Mouse (Mus musculus) spleen, adult 18-20 months (tissue): Measurements from ENCODE around the gene Pcna.

Experiments
- DNase-seq, 2 experiments: peaks; one replicate each; pipeline ENCODE4 v3.0.0; 2022; ENCODE audit warnings: mixed read lengths in 2 of 2

Pcna gene

DNA sequence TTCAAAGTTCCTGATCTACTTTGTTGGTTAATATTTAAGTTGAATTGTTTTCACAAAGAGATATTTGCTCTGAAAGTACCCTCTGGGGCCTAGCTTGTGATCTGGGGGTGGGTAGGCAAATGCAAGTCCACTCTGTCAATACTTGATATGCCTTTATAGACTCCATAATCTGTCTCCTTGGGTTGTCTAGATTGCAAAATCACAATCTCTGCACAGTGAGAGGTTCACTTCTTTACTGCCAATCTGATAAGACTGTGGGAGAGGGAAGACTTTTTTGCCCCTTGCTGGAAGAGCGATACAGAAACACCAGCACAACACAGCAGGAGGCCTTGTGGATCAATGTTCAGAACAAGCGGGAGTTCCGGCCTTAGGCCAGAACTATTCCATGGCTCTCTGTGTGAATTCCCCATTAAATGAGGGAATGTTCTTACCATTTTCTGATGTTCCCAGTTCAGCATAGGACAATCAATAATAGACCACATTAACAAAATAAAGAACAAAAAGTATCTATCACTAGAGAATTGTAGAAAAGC is 20.6 kb downstream of the Pcna start:
- DNase-seq = no peak

DNA sequence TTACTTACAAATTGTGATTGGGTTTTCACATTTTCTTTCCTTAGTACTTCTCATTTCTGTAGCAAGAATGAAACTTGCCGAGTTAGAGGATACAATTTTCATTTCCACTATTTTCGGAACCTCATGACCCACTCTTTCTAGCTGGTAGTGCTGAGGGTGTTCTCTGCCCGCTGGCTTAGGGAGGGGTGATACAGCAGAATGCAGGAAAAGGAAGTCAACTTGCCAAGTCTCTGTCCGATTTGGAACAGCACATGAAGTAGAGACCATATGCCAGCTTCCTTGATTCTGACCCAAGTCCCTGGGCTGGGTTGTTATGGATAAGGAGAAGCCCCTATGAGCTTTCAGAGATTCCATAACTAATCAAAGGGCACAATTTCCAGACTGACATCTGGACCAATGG is 28.8 kb downstream of the Pcna start:
- DNase-seq = no peak

DNA sequence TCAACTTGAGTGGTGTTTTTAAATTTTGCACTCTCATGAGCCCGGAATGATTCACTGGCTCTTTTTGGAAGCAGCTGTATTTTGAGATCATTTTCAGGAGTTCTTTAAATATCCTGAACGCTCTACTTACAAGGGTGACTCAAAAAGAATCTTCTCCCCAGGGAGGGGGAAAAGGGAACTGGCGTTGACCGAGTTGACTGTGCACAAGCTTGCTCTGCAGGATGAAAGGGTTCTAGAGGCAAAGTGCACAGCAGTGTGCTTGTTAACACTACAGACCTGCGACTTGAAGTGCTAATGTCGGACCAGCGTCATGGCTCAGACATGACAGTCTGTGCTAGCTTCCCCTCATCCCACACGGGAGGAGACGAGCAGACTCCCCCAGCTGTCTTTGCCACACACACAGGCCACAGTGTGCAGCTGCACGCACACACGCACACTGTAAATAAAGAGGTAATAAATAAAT is 31.5 kb downstream of the Pcna start:
- no peak for DNase-seq

DNA sequence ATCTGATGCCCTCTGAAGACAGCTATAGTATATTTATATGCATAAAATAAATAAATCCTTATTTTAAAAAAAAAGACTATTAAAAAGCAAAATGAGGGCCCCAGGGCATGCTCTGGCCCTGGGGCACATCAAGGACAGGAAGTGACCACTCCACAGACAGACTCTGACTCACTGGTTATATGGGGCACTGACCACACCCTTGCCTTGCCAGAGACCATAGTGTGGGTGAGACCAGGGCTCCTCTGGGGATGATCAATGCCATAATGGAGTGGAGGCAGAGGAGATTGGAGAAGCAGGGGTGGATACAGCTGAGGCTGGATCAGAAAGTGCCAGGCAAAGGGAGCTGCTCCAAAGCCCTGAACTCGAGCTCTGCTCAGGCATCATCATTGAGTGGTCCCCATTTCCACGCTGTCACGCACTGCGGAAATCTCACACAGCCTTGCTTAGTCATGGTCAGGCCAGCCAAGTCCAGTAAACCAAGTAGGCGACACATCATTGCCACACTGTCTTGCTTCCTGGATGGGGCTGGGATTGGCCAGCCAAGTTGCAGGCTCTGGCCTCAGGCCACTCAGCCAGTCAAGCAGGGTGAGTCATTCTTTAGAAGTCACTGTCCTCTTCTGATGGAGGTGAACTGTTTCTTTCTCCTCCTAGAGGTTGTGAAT is 41.0 kb downstream of the Pcna start:
- DNase-seq = no peak

DNA sequence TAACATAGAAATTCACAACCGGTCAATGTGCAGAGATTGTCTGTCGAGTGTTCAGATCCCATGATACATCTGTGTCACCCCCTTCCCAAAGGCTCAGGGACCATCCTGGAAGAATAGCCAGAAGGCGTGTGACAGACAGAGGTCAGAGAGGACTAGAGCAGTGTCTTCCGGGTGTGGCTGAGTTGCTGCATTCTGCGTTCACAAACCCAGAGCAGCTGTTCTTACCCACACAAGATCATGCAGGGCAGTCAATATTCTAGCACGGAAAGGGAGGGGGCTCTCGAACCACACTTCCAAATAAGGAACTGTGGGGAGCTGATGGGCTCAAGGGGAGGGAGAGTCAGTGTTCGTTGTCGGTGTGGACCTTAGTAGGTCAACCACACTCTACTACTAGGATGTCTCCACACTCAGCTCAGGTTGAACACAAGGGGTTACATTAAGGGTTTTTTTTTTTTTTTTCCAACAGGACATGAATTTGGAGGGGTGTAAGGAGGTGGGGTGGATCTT is 42.3 kb downstream of the Pcna start:
- DNase-seq = no peak

DNA sequence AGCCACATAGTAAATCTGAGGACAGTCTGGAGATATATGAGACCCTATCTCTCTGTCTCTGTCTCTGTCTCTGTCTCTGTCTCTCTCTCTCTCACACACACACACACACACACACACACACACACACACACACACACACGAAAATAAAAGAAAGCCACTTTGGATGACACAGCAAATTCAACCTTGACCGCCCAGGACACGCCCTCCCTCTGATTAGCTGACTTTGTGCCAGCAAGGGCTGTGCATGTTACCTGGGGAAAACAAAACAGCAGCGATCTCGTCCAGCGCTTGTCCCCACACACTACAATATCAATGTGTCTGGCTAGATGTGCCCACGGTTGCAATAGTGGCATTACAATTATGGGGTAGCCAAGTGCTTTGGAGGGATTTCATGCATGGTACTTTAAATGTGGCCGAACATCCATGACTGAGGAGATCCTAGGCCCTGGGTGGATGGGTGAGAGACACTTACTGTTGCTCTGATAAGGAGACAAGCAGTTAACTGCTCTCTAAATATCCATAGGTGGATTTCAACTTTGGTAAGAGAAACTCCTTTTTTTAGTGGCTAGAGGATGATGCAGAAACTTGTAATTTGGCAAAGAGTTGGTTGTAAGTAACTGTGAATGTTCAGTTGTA is 44.8 kb downstream of the Pcna start:
- DNase-seq = no peak

DNA sequence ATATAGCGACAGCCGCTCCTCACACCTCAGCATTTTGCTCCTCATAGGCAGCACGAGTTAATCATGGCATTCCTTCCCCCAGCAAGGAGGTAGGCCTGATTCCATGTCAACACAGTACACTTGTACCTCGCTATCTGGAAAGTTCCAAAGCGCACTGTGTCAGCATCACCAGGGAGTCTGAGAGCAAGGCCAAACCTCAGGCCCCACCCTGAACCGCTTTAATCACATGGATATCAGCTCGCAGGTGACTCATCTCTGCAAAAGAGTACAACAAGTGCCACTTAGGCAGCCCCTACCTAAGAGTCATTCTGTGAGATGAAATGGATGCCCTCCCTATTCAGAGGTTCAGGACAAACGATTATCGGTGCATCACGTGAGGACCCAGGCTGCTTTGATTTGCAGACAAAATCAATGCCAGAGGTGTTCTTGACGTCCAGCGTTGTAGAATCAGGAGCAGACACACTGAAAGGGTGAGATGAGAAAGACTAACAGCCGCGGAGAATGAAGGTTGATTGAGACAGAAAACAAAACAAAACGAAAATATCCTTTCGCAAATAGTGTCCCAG is 46.7 kb downstream of the Pcna start:
- DNase-seq = no peak

DNA sequence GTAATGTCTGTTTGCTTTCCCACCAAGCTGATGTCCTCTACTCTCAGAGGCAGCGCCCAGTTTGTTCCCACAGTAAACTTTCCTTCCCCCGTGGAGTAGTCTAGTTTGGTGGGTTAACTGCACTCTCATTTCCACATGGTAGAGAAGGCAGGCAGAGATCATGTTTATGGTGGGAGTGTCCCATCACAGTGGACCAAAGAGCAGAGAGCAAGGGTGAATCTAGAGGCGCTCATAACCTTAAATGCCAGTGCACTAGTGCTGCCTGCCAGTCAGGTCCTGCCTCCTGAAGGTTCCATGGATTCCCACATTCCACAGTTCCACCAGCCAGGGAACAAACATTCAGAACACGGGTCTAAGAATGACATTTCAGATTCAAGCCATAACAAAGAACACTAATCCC is 47.6 kb downstream of the Pcna start:
- no peak for DNase-seq

DNA sequence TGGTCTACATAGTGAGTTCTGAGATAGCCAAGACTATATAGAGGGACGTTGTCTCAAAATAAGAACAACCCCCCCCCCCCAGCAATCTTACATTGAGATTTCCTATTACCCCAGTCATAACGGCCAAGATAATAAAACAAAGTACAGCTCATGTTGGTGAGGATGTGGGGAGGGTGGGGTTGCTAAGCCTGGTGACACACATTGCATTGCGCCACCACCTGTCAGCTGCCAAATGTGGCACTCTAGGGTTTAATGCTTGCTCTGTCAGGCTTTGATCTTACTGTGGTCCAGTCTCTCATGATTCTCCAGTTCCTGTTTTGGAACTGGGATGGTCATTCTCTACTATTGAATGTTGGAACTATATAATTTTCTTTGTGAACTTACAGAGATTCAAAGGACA is 49.3 kb downstream of the Pcna start:
- DNase-seq = no peak

DNA sequence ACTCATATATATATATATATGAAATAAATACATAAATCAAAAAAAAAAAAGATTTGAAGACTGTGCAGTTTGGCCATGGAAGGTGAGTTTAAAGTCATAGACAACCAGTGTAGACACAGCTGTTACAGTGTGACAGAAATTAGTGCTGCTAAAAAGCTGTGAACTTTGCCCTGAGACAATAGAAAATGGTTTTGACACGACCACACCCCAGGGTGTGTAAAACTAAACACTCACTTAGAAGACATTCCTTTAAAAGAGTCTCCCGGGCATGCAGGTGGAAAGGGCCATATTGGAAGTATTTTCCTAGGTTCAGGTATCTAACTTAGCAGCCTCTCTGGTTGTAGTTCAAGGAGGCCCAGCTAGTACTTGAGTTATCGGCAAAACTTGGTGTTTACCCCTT is 49.9 kb downstream of the Pcna start:
- no peak for DNase-seq
